Mouse (Mus musculus): ENCODE data around the gene Izumo1.
"Not testable (repeated sequence)": the region's sequence is repeated elsewhere in the genome, so short reads cannot be mapped to it uniquely, and the experiment has no call there.

Izumo1 gene

GRCm38 (mm10) chr7:45643441-45644178, 22.0 kb downstream of the Izumo1 start:
- DNase-seq = peak; percentile 99 to 100

- DNase-seq = peak; percentile 74 to 78
These were observed 22.6 kb downstream of the Izumo1 start for GRCm38 (mm10) chr7:45644183-45644582.

- peak in 1 of 2 experiments; percentile 31 for DNase-seq
These were observed 23.4 kb downstream of the Izumo1 start for GRCm38 (mm10) chr7:45644872-45645590.

GRCm38 (mm10) chr7:45645591-45645971, 24.0 kb downstream of the Izumo1 start:
- no peak for DNase-seq

- DNase-seq = no peak
These were observed 25.1 kb downstream of the Izumo1 start for GRCm38 (mm10) chr7:45646671-45647070.

GRCm38 (mm10) chr7:45649351-45649750, 27.7 kb downstream of the Izumo1 start:
- no peak for DNase-seq

- not testable (repeated sequence) for DNase-seq
These were observed 28.9 kb downstream of the Izumo1 start for GRCm38 (mm10) chr7:45650484-45650883.

- no peak for DNase-seq
These were observed 32.9 kb downstream of the Izumo1 start for GRCm38 (mm10) chr7:45654424-45655047.

- peak in 1 of 2 experiments; percentile 50 for DNase-seq
These were observed 39.3 kb downstream of the Izumo1 start for GRCm38 (mm10) chr7:45660746-45661478.

- not testable (repeated sequence) for DNase-seq
These were observed 40.1 kb downstream of the Izumo1 start for GRCm38 (mm10) chr7:45661702-45662101.

GRCm38 (mm10) chr7:45665303-45666138, 43.9 kb downstream of the Izumo1 start:
- no peak for DNase-seq

GRCm38 (mm10) chr7:45666161-45666560, 44.5 kb downstream of the Izumo1 start, which contains the start of gene Fut2:
Gene Fut2 (minus strand): TSS chr7:45666394.
- DNase-seq = no peak

- no peak for DNase-seq
These were observed 46.1 kb downstream of the Izumo1 start for GRCm38 (mm10) chr7:45667761-45668160.

- DNase-seq = no peak
These were observed 47.3 kb downstream of the Izumo1 start for GRCm38 (mm10) chr7:45668921-45669320.

- no peak for DNase-seq
These were observed 56.1 kb downstream of the Izumo1 start for GRCm38 (mm10) chr7:45677627-45678295.
